Mouse (Mus musculus) layer of hippocampus, adult 9-10 months (tissue): Measurements from ENCODE around the gene Atp6v0a1.
A peak's percentile ranks its signal among the peaks of the same experiment; 100 is the strongest.

ENCODE experiments used
- DNase-seq: peaks from one replicate; pipeline ENCODE4 v3.0.0; 2022; ENCODE audit warnings: low spot score

Atp6v0a1 gene

DNA sequence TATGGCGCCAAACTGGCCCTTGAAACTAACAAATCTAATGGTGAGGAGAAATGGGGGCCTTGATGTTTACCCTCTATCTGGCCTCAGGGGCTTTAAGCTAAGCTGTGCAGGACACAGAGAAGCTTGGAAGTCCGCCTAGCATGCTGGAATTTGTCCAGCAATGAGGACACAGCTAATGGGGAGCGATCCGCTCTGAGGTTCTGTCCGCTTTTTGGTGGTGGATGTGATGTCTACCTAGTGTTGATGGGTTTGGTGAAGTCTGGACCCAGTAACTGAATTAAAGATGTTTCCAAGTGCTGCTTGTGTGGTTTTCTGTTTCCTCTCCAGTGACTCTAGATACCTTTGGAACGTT, 77.0 kb downstream of the Atp6v0a1 start:
- no peak for DNase-seq

GRCm38 (mm10) chr11:101086756-101087681, 77.8 kb downstream of the Atp6v0a1 start, which contains the start of gene Mlx:
TSS of gene Mlx (plus strand) at chr11:101087277.
- peak; percentile 82 for DNase-seq

GRCm38 (mm10) chr11:101087682-101088055, 78.4 kb downstream of the Atp6v0a1 start:
- no peak for DNase-seq

DNA sequence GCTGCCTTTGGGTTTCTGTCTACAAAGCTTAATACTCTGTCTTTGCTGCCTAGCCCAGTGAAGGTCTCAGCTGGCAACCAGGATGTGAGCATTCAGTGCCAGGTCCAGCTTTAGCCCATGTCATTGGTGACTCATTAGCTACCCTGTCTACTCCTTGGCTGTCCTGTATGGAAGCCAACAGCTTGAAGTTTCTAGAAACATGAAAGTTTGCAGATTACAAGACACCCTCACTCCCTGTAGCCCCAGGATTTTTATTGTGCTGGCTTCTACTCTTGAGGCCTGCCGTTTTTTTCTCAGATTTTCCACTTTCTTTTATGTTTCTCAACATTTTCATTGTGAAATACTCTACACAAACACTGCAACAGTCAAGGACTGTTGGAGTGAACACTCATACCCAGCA, 80.7 kb downstream of the Atp6v0a1 start:
- DNase-seq: no peak

DNA sequence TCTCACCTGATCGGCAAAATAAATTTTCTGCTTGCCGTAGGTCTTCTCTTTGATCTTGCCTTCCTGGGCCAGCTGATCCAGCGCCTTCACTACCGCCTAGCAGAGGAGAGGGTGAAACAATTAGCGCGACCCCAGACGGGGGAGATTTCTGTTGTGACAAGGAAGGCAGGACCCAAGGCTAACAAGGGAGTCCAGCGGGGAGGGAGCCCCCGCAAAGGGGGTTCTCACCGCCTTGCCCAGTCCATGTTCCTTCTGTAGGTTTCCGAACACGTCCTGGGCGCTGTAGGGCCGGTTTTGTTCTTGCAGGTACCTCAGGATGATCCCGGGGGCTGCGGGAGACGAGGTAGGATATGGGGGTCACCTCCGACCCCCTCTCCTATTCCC, 85.7 kb downstream of the Atp6v0a1 start:
- no peak for DNase-seq

DNA sequence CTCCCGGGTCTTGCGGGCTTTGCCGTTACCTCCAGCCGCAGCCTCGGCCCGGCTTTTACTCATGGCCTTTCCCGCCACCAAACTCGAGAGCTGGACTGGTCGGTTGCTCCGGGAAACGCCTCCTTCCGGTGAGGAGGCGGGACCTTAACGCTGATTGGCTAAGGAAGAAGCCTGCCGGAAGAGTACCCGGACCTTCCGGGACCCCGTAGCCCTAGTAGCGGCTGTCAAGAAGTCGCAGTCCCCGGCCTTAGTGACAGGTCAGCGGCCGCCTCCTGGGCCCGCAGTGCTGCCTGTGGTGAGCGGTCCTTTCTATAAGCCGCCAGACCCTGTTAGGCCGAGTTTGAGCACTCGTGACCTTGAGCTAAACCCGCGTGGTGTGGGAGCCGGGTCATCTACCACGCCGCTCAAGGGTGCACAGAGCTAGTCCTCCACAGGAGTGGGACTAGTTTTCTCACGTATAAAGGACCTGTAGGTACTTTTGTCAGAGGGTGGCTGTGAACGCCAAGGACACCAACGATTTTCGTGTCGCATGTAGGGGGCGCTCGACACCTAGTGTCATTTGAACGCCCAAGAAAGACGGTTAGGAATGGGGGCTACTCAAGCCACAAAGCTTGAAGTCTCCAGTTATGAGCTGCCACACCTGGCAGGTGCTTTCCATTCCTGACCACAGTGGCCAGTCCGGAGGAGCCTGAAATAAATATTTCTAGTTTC, 86.2 kb downstream of the Atp6v0a1 start, which contains the start of gene Psmc3ip:
Gene Psmc3ip, minus strand, starts transcription at position 123 of the 711 bp plus-strand sequence.
- peak; percentile 78 for DNase-seq

- no peak for DNase-seq
Observed at GRCm38 (mm10) chr11:101098231-101098630, 89.0 kb downstream of the Atp6v0a1 start.

DNA sequence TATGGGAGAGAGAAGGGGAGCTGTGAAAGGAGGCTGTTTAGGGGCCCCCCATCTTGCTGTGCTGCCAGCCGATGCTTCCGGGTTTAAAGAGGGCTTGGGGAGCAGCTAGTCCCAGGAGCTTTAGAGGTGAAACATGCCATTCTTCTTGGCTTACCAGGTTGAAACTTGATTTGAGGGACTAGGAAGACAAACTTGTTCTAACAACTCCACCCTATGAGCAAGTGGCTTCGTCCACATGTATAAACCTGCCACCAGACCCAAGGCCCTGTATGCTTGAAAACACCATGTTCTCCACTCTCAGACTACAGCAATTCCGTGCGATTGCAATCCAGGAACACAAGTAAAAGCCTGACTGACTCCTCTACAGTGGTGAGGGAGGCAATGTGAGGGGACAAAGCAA, 93.8 kb downstream of the Atp6v0a1 start:
- no peak for DNase-seq

DNA sequence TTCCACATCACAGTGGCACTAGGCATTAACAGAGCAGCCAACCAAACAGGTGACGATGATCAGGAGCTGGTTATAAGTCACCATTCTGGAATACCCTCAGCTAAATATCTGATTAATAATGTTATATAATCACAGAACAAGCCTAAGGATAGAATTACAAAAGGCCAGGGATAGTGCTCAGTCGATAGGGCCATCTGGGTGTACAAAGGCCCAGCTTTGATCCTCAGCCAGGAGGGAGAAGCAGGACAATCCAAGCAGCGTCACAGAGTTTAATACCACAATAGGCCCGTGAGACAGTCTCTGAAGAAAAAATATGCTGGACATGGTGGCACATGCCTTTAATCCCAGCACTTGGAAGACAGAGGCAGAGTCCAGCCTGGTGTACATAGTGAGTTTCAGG, 100.1 kb downstream of the Atp6v0a1 start:
- DNase-seq: no peak

- DNase-seq: no peak
Observed at GRCm38 (mm10) chr11:101110708-101111107, 101.5 kb downstream of the Atp6v0a1 start.

DNA sequence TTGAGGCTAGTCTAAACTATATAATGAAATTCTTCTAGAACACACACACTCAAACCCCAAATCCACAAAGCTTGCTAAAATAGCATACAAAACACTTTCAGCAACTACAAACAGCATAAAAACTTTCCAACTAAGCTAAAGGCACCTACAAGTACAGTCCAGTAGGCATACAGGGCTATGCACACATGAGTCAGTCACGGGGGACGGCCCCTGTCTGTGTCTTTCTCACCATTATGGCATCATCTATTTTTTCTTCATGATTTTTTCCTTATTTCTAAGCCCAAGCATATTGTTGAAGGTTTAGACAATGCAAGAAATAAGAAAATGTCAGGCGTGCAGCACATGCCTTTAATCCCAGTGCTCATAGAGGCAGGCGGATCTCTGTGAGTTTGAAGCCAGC, 101.9 kb downstream of the Atp6v0a1 start:
- DNase-seq: no peak

- DNase-seq: no peak
Observed at GRCm38 (mm10) chr11:101112186-101112585, 102.9 kb downstream of the Atp6v0a1 start.
